16 mouse cellular contexts compared by ENCODE assay signal in genomic region chr16:24826390-24826789, GRCm38 (mm10).
A peak's percentile ranks its signal among the peaks of the same experiment; 100 is the strongest.
DNase-seq lines count a peak whose midpoint lies in the region; ATAC-seq and TF ChIP-seq lines count a peak whose summit lies in the region.
"Had no signal": no experiment of that assay in that cellular context is flagged by ENCODE, and none has a peak within 500 bp of the region (broad histone marks: within the 10 kb centered on the region; RNA-seq: fewer than 3 reads in every experiment).

No protein-coding gene starts in this region.

- TF ChIP-seq POLR2A in liver, adult 2 months (IDR thresholded peaks at IDR 0.05; ENCODE audit: extremely low read depth, insufficient read depth, low read length) = no peak

- no peaks in the 10 kb centered on the region for H3K27me3 ChIP-seq in liver, adult 2 months (ENCODE audit: control insufficient read depth, insufficient read depth, low read length)
- no peaks in the 10 kb centered on the region for H3K27me3 ChIP-seq in liver, embryonic 12.5 days (replicated peaks)
- H3K27me3 ChIP-seq in midbrain, embryonic 15.5 days (replicated peaks) = no peaks in the 10 kb centered on the region
- H3K27me3 ChIP-seq: hindbrain, embryonic 15.5 days; limb, embryonic 13.5 days; midbrain, embryonic 12.5 days; neural tube, embryonic 13.5 days had no signal

- H3K27ac ChIP-seq in liver, adult 2 months (replicated peaks; ENCODE audit: insufficient read depth, low read depth, low read length) = no peak overlapping the region
- no peak overlapping the region for H3K27ac ChIP-seq in liver, embryonic 12.5 days
- H3K27ac ChIP-seq in midbrain, embryonic 15.5 days = no peak overlapping the region
- H3K27ac ChIP-seq: hindbrain, embryonic 15.5 days; kidney, postnatal 0 days; limb, embryonic 13.5 days; midbrain, embryonic 12.5 days; neural tube, embryonic 13.5 days had no signal

- no peak overlapping the region for H3K9ac ChIP-seq in liver, adult 2 months (ENCODE audit: low read depth, low read length)
- no peak overlapping the region for H3K9ac ChIP-seq in liver, embryonic 12.5 days
- no peak overlapping the region for H3K9ac ChIP-seq in midbrain, embryonic 15.5 days
- H3K9ac ChIP-seq: hindbrain, embryonic 15.5 days; limb, embryonic 13.5 days; lung, embryonic 14.5 days; midbrain, embryonic 12.5 days; neural tube, embryonic 13.5 days had no signal

- H3K79me2 ChIP-seq in liver, adult 2 months (ENCODE audit: control insufficient read depth, insufficient read depth, low read length) = no peaks in the 10 kb centered on the region

- ATAC-seq in liver, embryonic 12.5 days = no peak
- ATAC-seq in monocyte, adult 5-6 weeks (replicated peaks; ENCODE audit: insufficient number of reproducible peaks, low FRiP score, low TSS enrichment, poor library complexity, severe bottlenecking) = peak; percentile 79
- no peak for ATAC-seq in midbrain, embryonic 15.5 days (replicated peaks)

- no peaks in the 10 kb centered on the region for H3K36me3 ChIP-seq in liver, adult 2 months (ENCODE audit: control insufficient read depth, insufficient read depth, low read length)
- H3K36me3 ChIP-seq in liver, embryonic 12.5 days = no peaks in the 10 kb centered on the region
- H3K36me3 ChIP-seq in midbrain, embryonic 15.5 days (replicated peaks) = no peaks in the 10 kb centered on the region
- H3K36me3 ChIP-seq: hindbrain, embryonic 15.5 days; limb, embryonic 13.5 days; midbrain, embryonic 12.5 days; neural tube, embryonic 13.5 days had no signal

- peaks cover 10% of the 10 kb centered on the region; the same call in 1 of the 2 replicates for H3K4me1 ChIP-seq in liver, adult 2 months (ENCODE audit: control insufficient read depth, insufficient read depth, low read length)
- no peaks in the 10 kb centered on the region for H3K4me1 ChIP-seq in liver, embryonic 12.5 days
- H3K4me1 ChIP-seq in midbrain, embryonic 15.5 days = no peaks in the 10 kb centered on the region
- H3K4me1 ChIP-seq: hindbrain, embryonic 15.5 days; midbrain, embryonic 12.5 days; neural tube, embryonic 13.5 days had no signal

- WGBS in liver, adult 2 months = 82% methylated on average over 4 of the region's 4 CpGs
- 33% methylated on average over 4 of the region's 4 CpGs for WGBS in liver, embryonic 12.5 days (ENCODE audit: insufficient replicate concordance)
- 94% methylated on average over 4 of the region's 4 CpGs for WGBS in midbrain, embryonic 15.5 days

- H3K4me3 ChIP-seq in liver, adult 2 months (ENCODE audit: insufficient read depth, low read depth, low read length) = no peak overlapping the region
- no peak overlapping the region for H3K4me3 ChIP-seq in liver, embryonic 12.5 days
- no peak overlapping the region for H3K4me3 ChIP-seq in midbrain, embryonic 15.5 days
- H3K4me3 ChIP-seq: hindbrain, embryonic 15.5 days; limb, embryonic 13.5 days; midbrain, embryonic 12.5 days; neural tube, embryonic 13.5 days had no signal

- H3K9me3 ChIP-seq in liver, embryonic 12.5 days (replicated peaks) = no peaks in the 10 kb centered on the region
- H3K9me3 ChIP-seq in midbrain, embryonic 15.5 days = no peaks in the 10 kb centered on the region
- H3K9me3 ChIP-seq: hindbrain, embryonic 15.5 days; limb, embryonic 13.5 days; midbrain, embryonic 12.5 days; neural tube, embryonic 13.5 days had no signal

- no peak overlapping the region for H3K4me2 ChIP-seq in liver, embryonic 12.5 days
- no peak overlapping the region for H3K4me2 ChIP-seq in midbrain, embryonic 15.5 days
- H3K4me2 ChIP-seq: hindbrain, embryonic 15.5 days; limb, embryonic 13.5 days; lung, embryonic 14.5 days; midbrain, embryonic 12.5 days; neural tube, embryonic 13.5 days had no signal

- TF ChIP-seq CTCF in liver, adult 2 months (IDR thresholded peaks at IDR 0.05; ENCODE audit: low read depth, low read length) = no peak

- peak; percentile 21 for DNase-seq in liver, adult 2 months (ENCODE audit: extremely low read depth, low read depth, low spot score)
- peak; percentile 54 to 60 for DNase-seq in B cell, adult 2 months
- DNase-seq in c-Kit-positive CD71-negative TER-119-negative erythroid progenitor cells, embryonic 14.5 days (ENCODE audit: low read depth) = peak; percentile 10
- DNase-seq in urinary bladder, postnatal 4 days (ENCODE audit: low spot score in 2 of 2) = no peak
- DNase-seq in ovary, postnatal 10 days (ENCODE audit: low spot score) = no peak
- DNase-seq: adrenal gland, postnatal 14 days; gastrocnemius, postnatal 25 days; lung, embryonic 14.5 days had no signal

Comparison
In these comparisons a context has a peak if more than half of its experiments do, and no peak if none do; other contexts are left out.
1. DNase-seq: peak in liver, adult 2 months (single experiment), B cell, adult 2 months (2 of 2) and c-Kit-positive CD71-negative TER-119-negative erythroid progenitor cells, embryonic 14.5 days (single experiment); none in urinary bladder, postnatal 4 days (0 of 2) and ovary, postnatal 10 days (single experiment).